Mouse (Mus musculus): ENCODE data around the gene Was. TPM values are rescaled to one million over a fixed set of nuclear protein-coding genes. Genes with fewer than 3 reads are reported as not detected.
A peak's percentile ranks its signal among the peaks of the same experiment; 100 is the strongest.
"Not testable (repeated sequence)": the region's sequence is repeated elsewhere in the genome, so short reads cannot be mapped to it uniquely, and the experiment has no call there.

Gene Was
- 1 to 10 TPM; 2.7 to 4.0 TPM for total RNA-seq (2021)
- long read RNA-seq, experiment 1: 0 reads
- long read RNA-seq, experiment 2: 0 reads

- intact Hi-C loops (cut with DNase I): no loop called here
- DNase-seq: peak; percentile 1 to 2
These were observed at the start of gene Was for GRCm38 (mm10) chrX:8090346-8090953. Was (minus strand) TSS chrX:8090498.

DNA sequence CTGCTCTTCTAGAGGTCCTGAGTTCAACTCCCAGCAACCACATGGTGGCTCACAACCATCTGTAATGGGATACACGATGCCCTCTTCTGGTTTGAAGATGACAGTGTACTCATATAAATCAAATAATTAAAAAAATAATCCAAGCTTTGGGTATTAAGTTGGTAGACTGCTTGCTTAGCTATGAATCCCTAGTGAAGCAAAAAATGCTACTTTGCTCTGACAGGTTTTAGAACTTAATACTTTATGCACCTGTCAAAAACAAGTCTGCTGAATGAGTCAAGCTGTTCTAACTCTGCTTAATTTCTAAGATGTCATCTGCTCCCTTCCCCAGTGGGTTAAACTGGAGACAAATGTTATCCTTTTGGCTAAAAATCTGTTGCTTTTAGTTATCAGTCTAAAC, 49.2 kb upstream of the Was start:
- DNase-seq: no peak
- intact Hi-C loops (cut with DNase I): no loop called here

- intact Hi-C loops (cut with DNase I): no loop called here
- no peak for DNase-seq
These were observed 45.6 kb upstream of the Was start for GRCm38 (mm10) chrX:8135886-8136285.

DNA sequence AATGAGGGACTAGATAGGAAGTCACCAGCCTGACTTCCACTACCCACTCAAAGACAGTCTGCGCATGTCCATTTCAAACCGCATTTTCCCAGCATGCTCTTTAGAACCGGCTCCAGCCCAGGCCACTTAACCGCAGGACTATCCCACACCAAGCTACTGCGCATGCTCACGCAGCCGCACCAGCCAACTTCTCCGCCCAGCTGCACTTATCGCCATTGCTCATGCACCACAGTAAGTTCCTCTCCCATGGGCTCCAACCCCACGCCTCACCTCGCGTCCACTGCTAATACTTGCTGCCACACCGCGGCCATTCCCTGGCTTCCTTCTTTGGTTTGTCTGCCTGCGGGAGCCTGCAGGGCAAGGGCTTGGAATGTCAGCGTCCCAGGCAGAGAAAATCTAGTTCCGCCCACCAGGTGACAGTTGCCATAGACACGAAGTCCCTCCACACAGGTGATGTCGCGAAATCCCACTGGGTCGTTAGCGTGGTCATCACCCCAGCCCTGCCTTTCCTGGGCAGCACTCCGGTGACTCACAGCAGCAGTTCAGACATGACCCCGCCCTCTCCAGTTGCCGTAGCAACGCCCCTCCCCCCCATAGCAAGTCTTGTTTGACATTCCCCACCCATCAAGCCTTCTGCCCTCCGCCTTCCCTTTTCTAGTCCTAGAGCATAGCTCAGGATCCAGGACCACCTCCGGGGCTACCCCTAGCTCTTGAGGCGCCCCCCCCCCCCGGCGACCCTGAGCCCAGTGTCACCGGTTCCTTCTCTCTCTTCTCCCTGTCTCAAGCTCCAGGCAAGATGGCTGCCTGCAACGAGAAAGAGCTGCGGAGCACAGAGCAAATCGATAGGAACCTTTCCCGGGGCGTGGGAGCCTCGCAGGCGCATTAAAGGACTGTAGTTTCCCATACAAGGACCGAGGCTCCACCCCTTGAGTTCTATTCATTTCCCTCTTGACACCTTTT, 42.0 kb upstream of the Was start, which contains the start of gene Wdr13:
Gene Wdr13, minus strand, starts transcription at position 876 of the 960 bp plus-strand sequence.
- DNase-seq: peak; percentile 86
- intact Hi-C loops (cut with DNase I): no loop called here

DNA sequence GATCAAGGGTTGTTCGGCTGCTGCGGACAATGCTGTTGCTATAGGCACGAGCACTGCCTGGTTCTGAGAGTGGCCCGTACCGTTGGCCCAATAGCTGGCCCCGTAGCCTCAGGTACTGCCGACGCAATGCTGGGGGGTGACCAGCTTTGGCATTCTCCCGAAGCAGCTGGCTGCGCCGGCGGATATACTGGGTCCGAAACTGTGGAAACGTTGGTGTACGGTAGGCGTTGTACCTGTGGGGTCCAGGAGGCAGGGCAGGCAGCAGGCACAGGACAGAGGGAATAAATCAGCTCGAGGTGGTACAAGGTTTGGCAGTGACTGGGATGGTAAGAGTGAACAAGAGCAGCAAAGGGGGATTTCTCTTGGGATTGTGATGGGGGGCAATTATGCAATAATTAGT, 41.1 kb upstream of the Was start:
- DNase-seq: no peak
- intact Hi-C loops (cut with DNase I): no loop called here

- intact Hi-C loops (cut with DNase I): loop anchor here (10.0 kb wide), 1 partner anchor 210 kb away; the partner anchor contains the start of gene Pcsk1n
- DNase-seq: no peak
These were observed 34.9 kb upstream of the Was start for GRCm38 (mm10) chrX:8125235-8125634.

GRCm38 (mm10) chrX:8123821-8124470, 33.6 kb upstream of the Was start:
- intact Hi-C loops (cut with DNase I): loop anchor here (10.0 kb wide), 1 partner anchor 209 kb away; the partner anchor contains the start of gene Pcsk1n

GRCm38 (mm10) chrX:8117264-8117663, 27.0 kb upstream of the Was start:
- intact Hi-C loops (cut with DNase I): no loop called here
- no peak for DNase-seq

More at GRCm38 (mm10) chrX:8123821-8124470, 33.6 kb upstream of the Was start:
- DNase-seq: no peak

DNA sequence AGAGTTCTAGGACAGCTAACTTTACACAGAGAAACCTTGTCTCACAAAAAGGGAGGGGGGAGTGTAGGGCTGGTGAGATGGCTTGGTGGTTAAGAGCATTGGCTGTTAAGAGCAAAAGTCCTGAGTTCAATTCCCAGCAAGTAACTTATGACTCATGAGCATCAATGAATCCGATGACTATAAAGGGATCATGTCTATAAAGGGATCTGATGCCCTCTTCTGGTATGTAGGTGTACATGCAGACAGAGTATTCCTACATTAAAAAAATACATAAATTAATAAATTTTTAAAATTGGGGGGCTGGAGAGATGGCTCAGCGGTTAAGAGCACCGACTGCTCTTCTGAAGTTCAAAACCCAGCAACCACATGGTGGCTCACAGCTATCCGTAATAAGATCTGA, 25.0 kb upstream of the Was start:
- intact Hi-C loops (cut with DNase I): no loop called here
- no peak for DNase-seq

GRCm38 (mm10) chrX:8105019-8105418, 14.7 kb upstream of the Was start:
- intact Hi-C loops (cut with DNase I): no loop called here
- no peak for DNase-seq

- no peak for DNase-seq
- intact Hi-C loops (cut with DNase I): no loop called here
These were observed 11.9 kb upstream of the Was start for GRCm38 (mm10) chrX:8102213-8102668.

DNA sequence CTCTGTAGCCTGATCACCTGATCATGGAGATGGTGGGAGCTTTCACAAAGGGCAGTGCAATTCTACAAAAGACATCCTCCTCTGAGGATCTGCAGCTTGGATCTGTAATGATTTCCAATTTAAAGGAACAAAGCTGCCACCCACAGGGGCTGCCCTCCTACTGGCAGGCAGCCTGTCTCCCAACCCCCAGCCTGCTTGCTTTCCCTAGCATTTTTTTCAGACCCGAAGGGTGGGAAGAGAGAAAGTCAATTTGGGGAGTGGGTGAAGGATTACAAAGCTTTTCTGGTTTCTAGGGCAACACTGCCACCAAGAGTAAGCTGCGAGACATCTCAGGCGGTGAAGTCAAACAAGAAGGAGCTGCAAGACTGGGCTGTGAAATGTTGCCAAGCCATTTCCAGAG, 10.7 kb upstream of the Was start:
- no peak for DNase-seq
- intact Hi-C loops (cut with DNase I): no loop called here

DNA sequence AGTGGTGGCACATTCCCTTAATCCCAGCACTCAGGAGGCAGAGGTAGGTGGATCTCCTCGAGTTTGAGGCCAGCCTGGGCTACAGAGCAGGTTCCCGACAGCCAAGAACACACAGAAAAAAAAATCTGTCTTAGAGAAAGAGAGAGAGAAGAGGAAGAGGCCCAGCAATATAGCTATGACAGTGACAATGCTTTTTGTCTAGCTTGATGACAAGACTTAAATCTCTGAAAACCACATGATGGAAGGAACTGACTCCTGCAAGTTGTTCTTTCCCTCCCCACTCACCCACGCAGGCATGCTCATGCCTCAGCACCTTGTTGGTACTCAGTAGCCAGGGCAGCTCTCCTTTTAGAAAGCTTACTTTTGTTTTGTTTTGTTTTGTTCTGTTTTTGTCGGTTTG, 9.1 kb upstream of the Was start:
- no peak for DNase-seq
- intact Hi-C loops (cut with DNase I): no loop called here

- intact Hi-C loops (cut with DNase I): no loop called here
These were observed 6.5 kb upstream of the Was start for GRCm38 (mm10) chrX:8096787-8097242.

DNA sequence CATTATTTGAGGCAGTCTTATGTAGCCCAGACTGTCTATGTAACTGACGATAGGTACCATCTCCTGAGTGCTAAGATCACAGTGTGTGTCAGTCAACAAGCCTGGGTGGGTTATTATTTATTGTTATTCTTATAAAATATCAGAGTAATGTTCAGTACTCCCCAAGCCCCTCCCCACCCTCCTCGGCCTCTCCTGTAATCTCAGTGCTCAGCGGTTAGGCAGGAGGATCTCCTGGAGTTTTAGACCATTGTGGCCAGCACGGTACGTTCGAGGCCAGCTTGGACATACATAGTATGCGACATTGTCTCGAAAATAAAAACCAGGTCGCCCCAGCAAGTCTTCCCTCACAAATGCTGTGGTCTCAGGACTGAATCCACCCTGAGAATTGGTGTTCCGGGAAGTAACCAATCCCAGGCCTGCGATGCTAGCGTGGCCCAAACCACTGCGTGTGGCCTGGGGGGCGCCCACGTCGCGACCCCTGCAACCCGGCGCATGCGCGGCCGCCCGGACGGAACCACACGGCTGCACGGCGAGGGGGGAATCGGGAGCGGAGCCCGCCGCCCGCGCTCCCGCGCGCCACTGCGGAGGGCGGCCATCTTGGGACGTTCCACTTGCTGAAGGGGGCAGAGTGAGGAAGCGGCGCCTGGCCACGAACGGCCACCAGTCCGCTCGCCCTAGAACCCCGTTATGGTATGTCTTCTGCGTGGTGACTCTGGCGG, 5.9 kb upstream of the Was start:
- peak; percentile 79 to 90 for DNase-seq
- intact Hi-C loops (cut with DNase I): not testable (repeated sequence)

More at GRCm38 (mm10) chrX:8096787-8097242, 6.5 kb upstream of the Was start:
- peak; percentile 93 to 95 for DNase-seq

DNA sequence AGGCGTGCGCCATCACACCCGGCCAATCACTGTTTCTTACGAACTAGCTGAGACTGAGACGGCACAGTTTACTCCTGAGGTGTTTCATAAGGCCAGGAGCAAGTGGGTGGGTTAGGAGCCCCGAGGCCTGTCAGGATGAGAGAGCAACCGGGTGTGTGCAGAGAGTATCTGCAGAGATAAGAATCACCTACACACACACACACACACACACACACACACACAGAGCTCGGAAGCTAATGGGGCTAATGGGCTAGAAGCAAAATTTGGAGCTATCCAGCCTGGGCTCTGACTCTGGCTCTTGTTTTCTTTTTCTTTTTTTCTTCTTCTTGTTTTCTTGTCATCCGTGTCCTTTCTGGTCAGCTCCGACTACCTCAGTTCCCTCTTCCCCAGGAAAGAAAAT, 5.2 kb upstream of the Was start:
- DNase-seq: no peak
- intact Hi-C loops (cut with DNase I): no loop called here

DNA sequence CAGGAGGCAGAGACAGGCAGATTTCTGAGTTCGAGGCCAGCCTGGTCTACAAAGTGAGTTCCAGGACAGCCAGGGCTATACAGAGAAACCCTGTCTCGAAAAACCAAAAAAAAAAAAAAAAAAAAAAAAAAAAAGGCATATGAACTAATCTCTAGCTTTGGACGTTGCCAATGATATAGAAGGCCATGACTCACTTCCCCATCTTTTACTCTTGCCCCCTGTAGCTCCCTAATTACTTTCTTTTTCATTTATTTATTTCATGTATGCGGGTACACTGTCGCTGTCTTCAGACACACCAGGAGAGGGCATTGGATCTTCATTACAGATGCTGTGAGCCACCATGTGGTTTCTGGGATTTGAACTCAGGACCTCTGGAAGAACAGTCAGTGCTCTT, 653 bp upstream of the Was start:
- intact Hi-C loops (cut with DNase I): not testable (repeated sequence)

GRCm38 (mm10) chrX:8089746-8090145, 552 bp downstream of the Was start:
- DNase-seq: no peak
- intact Hi-C loops (cut with DNase I): no loop called here

More for the DNA sequence above, 653 bp upstream of the Was start:
- DNase-seq: not testable (repeated sequence)

GRCm38 (mm10) chrX:8085611-8086010, 4.7 kb downstream of the Was start:
- DNase-seq: no peak
- intact Hi-C loops (cut with DNase I): no loop called here

DNA sequence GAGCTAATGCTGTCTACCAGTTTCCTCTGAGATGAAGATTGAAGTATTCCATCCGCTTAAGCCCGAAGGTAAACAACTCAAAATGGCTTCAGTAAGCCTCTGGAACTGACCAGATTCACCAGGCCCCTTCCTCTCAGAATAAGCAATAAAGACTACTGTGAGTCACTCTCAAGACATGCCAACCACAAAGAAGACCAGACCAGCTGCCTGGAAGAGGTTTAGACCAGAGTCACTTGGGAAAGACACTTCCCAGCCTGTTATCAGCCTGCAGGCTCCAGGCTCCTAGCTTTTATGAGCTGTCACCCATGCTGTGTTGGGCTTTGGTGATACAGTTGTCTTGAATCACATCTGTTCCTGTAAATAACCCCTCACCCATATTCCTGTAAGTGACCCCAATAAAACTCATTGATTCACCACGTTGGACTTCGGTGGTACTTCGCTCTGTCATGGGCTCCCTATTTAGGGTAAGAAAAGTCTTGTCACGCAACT, 5.5 kb downstream of the Was start:
- intact Hi-C loops (cut with DNase I): no loop called here
- no peak for DNase-seq
